Mouse (Mus musculus): ENCODE measurements around the gene Shoc2. TPM values are rescaled to one million over a fixed set of nuclear protein-coding genes. Genes with fewer than 3 reads are reported as not detected.

The Shoc2 gene
- polyA plus RNA-seq, 1 experiment from 2014 or later = 34.5 TPM

DNA sequence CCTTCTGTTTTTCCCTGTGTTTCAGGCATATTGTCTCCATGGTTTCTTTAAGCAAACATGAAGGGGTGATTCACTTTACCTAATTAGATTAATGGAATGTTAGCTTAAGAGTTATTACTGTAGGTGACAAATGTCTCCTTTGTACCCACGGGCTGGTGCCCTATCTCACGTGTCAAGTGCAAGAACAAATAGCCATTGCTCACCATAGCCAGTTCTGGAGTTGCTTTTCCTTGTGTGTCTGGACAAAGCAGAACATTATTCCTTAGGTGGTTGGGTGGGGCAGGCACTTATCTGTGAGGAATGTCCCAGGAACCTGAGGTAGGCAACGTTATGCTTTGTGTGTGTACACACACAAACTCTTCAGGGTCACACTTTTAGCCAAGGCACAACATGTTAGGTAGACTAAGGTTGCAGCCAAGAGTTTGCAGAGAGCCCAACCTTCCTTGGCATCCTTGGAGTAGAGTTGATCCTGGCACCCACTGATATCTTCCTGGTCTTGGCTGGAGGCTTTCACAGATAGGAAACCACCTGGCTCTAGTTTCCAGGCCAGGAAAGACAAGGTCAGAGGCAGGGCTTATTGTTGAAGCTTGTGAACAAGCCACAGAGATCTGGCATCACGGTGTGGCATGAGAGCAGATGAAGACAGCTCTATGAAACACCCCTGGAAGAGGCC, 96.4 kb downstream of the Shoc2 start:
- no peak for ATAC-seq (replicated peaks; ENCODE audit: low FRiP score, low read depth)
- Histone ChIP-seq H3K27ac (no peak overlapping the region), H3K36me3 (ENCODE audit: insufficient read depth, low read length) (no peaks in the 10 kb centered on the region), H3K9ac (ENCODE audit: low read depth, low read length) (no peak overlapping the region), H3K27me3 (ENCODE audit: insufficient read depth, low read length) (no peaks in the 10 kb centered on the region; the same call in 1 of the 2 replicates), H3K9me3 (replicated peaks; ENCODE audit: low read length) (no peaks in the 10 kb centered on the region), H3K4me1 (replicated peaks; ENCODE audit: insufficient read depth, low read length) (no peaks in the 10 kb centered on the region; the same call in 1 of the 2 replicates), H3K4me2 (ENCODE audit: low read length) (no peak overlapping the region), H3K4me3 (replicated peaks; ENCODE audit: low read depth, low read length) (no peak overlapping the region)
- no peak for DNase-seq (ENCODE audit: low spot score)
- WGBS = 39% methylated on average over 4 of the region's 4 CpGs
- TF ChIP-seq CTCF (IDR thresholded peaks at IDR 0.05; ENCODE audit: low read depth) = no peak

GRCm38 (mm10) chr19:54041029-54041367, 96.9 kb downstream of the Shoc2 start:
- Histone ChIP-seq H3K9me3 (replicated peaks; ENCODE audit: low read length) (no peaks in the 10 kb centered on the region), H3K36me3 (ENCODE audit: insufficient read depth, low read length) (no peaks in the 10 kb centered on the region), H3K9ac (ENCODE audit: low read depth, low read length) (no peak overlapping the region), H3K27me3 (ENCODE audit: insufficient read depth, low read length) (peaks cover 4% of the 10 kb centered on the region), H3K4me1 (replicated peaks; ENCODE audit: insufficient read depth, low read length) (peaks cover 1% of the 10 kb centered on the region), H3K27ac (no peak overlapping the region), H3K4me3 (replicated peaks; ENCODE audit: low read depth, low read length) (no peak overlapping the region), H3K4me2 (ENCODE audit: low read length) (no peak overlapping the region)
- ATAC-seq (replicated peaks; ENCODE audit: low FRiP score, low read depth) (no peak), DNase-seq (ENCODE audit: low spot score) (peak; percentile 40)
- no peak for TF ChIP-seq CTCF (IDR thresholded peaks at IDR 0.05; ENCODE audit: low read depth)
- 17% methylated on average over 5 of the region's 5 CpGs for WGBS

DNA sequence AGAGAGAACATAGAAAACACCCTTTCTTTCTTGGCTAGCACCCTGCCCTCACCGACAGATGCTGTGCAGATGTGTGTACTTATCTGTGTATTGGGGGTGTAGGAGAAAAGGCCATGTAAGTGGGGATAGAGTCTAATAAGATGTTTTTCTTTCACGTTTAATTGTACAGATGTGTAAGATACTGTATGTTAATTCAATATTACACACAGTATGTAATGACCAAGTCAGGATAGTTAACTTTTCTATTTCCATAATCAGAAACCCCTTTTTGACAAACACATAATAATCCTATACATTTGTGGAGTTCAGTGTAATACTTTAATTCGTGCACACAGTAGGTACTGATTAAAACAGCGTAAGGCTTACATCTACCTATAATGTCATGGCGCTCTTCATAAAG, 99.7 kb downstream of the Shoc2 start, which contains the start of gene Adra2a:
Adra2a (plus strand) TSS at position 301 of the 400 bp plus-strand sequence.
- Histone ChIP-seq H3K4me1 (replicated peaks; ENCODE audit: insufficient read depth, low read length) (peaks cover 17% of the 10 kb centered on the region), H3K9ac (ENCODE audit: low read depth, low read length) (peak within 1 kb of the TSS; percentile 59; the same call in 1 of the 2 replicates), H3K36me3 (ENCODE audit: insufficient read depth, low read length) (no peaks in the 10 kb centered on the region), H3K9me3 (replicated peaks; ENCODE audit: low read length) (no peaks in the 10 kb centered on the region), H3K27ac (no peak within 1 kb of the TSS), H3K4me3 (replicated peaks; ENCODE audit: low read depth, low read length) (peak within 1 kb of the TSS; percentile 49), H3K4me2 (ENCODE audit: low read length) (peak within 1 kb of the TSS; percentile 99), H3K27me3 (ENCODE audit: insufficient read depth, low read length) (peaks cover 31% of the 10 kb centered on the region)
- ATAC-seq (replicated peaks; ENCODE audit: low FRiP score, low read depth) = no peak
- no peak for DNase-seq (ENCODE audit: low spot score)
- 72% methylated on average over 5 of the region's 5 CpGs for WGBS
- TF ChIP-seq CTCF (IDR thresholded peaks at IDR 0.05; ENCODE audit: low read depth) = no peak

- H3K4me2 ChIP-seq (ENCODE audit: low read length) = peak overlapping the region; percentile 99
- peak overlapping the region; percentile 49 for H3K4me3 ChIP-seq (replicated peaks; ENCODE audit: low read depth, low read length)
- peaks cover 17% of the 10 kb centered on the region for H3K4me1 ChIP-seq (replicated peaks; ENCODE audit: insufficient read depth, low read length)
- TF ChIP-seq CTCF (IDR thresholded peaks at IDR 0.05; ENCODE audit: low read depth) = peak; percentile 76
- H3K9me3 ChIP-seq (replicated peaks; ENCODE audit: low read length) = no peaks in the 10 kb centered on the region
- H3K27ac ChIP-seq = 0 out of 2 replicates have a peak overlapping the region, but pooled peaks have one; percentile 19
- peak; percentile 81 for DNase-seq (ENCODE audit: low spot score)
- WGBS = under 1% methylated on average over 59 of the region's 59 CpGs
- peak; percentile 69 for ATAC-seq (replicated peaks; ENCODE audit: low FRiP score, low read depth)
- no peaks in the 10 kb centered on the region for H3K36me3 ChIP-seq (ENCODE audit: insufficient read depth, low read length)
- H3K9ac ChIP-seq (ENCODE audit: low read depth, low read length) = peak overlapping the region; percentile 59
- peaks cover 36% of the 10 kb centered on the region for H3K27me3 ChIP-seq (ENCODE audit: insufficient read depth, low read length)
Measured at GRCm38 (mm10) chr19:54044507-54045371, 100.6 kb downstream of the Shoc2 start.

DNA sequence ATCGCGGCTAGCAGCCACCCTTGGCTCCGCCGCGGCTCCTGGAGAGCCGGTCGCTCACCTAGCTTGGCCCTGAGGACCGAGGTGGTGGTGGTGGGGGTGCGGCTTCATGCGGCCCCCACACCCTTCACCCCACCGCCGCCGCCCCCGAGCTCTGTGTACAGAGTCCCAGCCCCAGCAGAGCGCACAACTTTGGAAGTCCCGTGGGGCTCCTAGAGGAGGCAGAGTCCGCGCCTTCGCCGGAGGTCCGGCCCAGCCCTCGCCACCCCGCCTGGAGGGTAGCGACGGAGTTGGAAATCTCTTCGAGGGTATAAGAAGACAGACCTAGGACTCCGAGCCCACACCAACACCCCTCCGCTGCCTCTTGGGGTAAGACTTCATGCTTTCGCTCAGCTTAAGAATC, 101.3 kb downstream of the Shoc2 start:
- Histone ChIP-seq H3K4me2 (ENCODE audit: low read length) (peak overlapping the region; percentile 99), H3K36me3 (ENCODE audit: insufficient read depth, low read length) (no peaks in the 10 kb centered on the region), H3K9me3 (replicated peaks; ENCODE audit: low read length) (no peaks in the 10 kb centered on the region), H3K9ac (ENCODE audit: low read depth, low read length) (peak overlapping the region; percentile 59), H3K27ac (0 out of 2 replicates have a peak overlapping the region, but pooled peaks have one; percentile 19), H3K4me3 (replicated peaks; ENCODE audit: low read depth, low read length) (peak overlapping the region; percentile 49), H3K27me3 (ENCODE audit: insufficient read depth, low read length) (peaks cover 36% of the 10 kb centered on the region), H3K4me1 (replicated peaks; ENCODE audit: insufficient read depth, low read length) (peaks cover 17% of the 10 kb centered on the region)
- no peak for TF ChIP-seq CTCF (IDR thresholded peaks at IDR 0.05; ENCODE audit: low read depth)
- DNase-seq (ENCODE audit: low spot score) = peak; percentile 16
- WGBS = 2% methylated on average over 29 of the region's 29 CpGs
- ATAC-seq (replicated peaks; ENCODE audit: low FRiP score, low read depth) = 0 out of 2 replicates have a peak, but pooled peaks have one; percentile 1

DNA sequence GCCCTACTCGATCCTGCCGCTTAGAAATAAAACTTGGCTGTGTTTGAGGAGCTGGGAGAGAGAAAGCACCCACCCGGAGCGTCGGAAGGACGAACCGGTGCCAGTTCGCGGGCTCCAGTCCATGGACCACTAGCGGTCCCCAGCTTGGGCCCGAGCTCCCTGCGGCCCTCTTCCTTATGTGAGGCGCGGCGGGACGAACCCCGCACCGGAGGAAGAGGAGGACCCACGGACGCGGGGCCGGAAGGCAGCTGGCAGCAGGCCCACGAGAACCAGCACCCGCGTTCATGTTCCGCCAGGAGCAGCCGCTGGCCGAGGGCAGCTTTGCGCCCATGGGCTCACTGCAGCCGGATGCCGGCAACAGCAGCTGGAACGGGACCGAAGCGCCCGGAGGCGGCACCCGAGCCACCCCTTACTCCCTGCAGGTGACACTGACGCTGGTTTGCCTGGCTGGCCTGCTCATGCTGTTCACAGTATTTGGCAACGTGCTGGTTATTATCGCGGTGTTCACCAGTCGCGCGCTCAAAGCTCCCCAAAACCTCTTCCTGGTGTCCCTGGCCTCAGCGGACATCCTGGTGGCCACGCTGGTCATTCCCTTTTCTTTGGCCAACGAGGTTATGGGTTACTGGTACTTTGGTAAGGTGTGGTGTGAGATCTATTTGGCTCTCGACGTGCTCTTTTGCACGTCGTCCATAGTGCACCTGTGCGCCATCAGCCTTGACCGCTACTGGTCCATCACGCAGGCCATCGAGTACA, 102.0 kb downstream of the Shoc2 start:
- TF ChIP-seq CTCF (IDR thresholded peaks at IDR 0.05; ENCODE audit: low read depth) = no peak
- Histone ChIP-seq H3K4me3 (replicated peaks; ENCODE audit: low read depth, low read length) (peak overlapping the region; percentile 49), H3K9ac (ENCODE audit: low read depth, low read length) (peak overlapping the region; percentile 44; the same call in 1 of the 2 replicates), H3K36me3 (ENCODE audit: insufficient read depth, low read length) (no peaks in the 10 kb centered on the region), H3K27me3 (ENCODE audit: insufficient read depth, low read length) (peaks cover 36% of the 10 kb centered on the region), H3K27ac (no peak overlapping the region), H3K9me3 (replicated peaks; ENCODE audit: low read length) (no peaks in the 10 kb centered on the region), H3K4me2 (ENCODE audit: low read length) (peak overlapping the region; percentile 99), H3K4me1 (replicated peaks; ENCODE audit: insufficient read depth, low read length) (peaks cover 17% of the 10 kb centered on the region)
- DNase-seq (ENCODE audit: low spot score) (peak; percentile 2), ATAC-seq (replicated peaks; ENCODE audit: low FRiP score, low read depth) (no peak)
- 2% methylated on average over 55 of the region's 55 CpGs for WGBS
